10 mouse cellular contexts compared by ENCODE assay signal in the genomic region with DNA sequence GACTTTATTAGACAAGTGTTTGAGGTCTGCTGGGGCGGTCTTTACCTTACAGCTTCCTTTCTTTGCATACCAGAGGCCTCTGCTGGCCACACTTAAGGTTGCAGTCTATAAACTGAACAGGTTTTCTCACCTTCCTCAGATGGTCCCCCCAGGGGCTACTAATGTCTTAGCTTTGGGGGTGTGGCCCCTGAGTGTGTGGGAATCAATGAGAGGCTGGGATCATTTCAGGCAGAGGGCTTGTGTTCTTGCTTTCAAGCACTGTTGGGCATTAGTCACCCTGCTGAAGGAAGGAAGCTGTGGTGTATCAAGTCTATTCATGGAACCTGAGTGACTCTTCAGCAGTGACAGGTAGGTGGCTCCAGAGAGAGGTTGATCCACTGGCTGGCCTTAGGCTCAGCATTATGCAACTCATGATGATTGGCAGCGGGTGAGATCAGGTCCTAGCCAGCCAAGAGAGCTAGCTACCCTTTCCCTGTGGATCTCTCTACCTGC. TPM values are rescaled to one million over a fixed set of nuclear protein-coding genes. Genes with fewer than 3 reads are reported as not detected.
DNase-seq lines count a peak whose midpoint lies in the region; ATAC-seq lines count a peak whose summit lies in the region.
"Had no signal": no experiment of that assay in that cellular context is flagged by ENCODE, and none has a peak within 500 bp of the region (broad histone marks: within the 10 kb centered on the region; RNA-seq: fewer than 3 reads in every experiment).

No protein-coding gene starts in this region.

- no peak for DNase-seq in frontal cortex, postnatal 25 days (ENCODE audit: low spot score in 2 of 2)
- DNase-seq in 416B (ENCODE audit: low read depth): peak; percentile 93
- peak; percentile 64 for DNase-seq in cerebellum, adult 11 months
- DNase-seq in adrenal gland, postnatal 4 days (ENCODE audit: low spot score in 2 of 2): no peak
- DNase-seq in left cerebral cortex, adult 18-20 months (ENCODE audit: low spot score in 2 of 2): no peak

- no peaks in the 10 kb centered on the region for H3K36me3 ChIP-seq in intestine, embryonic 16.5 days (ENCODE audit: control insufficient read depth, insufficient read depth, low read length)
- no peaks in the 10 kb centered on the region for H3K36me3 ChIP-seq in midbrain, embryonic 15.5 days (replicated peaks)
- H3K36me3 ChIP-seq: G1E; neural tube, embryonic 12.5 days had no signal

- no peaks in the 10 kb centered on the region for H3K27me3 ChIP-seq in intestine, embryonic 16.5 days (replicated peaks; ENCODE audit: control insufficient read depth, insufficient read depth, low read length)
- no peaks in the 10 kb centered on the region for H3K27me3 ChIP-seq in midbrain, embryonic 15.5 days (replicated peaks)
- H3K27me3 ChIP-seq: neural tube, embryonic 12.5 days had no signal

- H3K9ac ChIP-seq in intestine, embryonic 16.5 days (ENCODE audit: low read depth, low read length): no peak overlapping the region
- H3K9ac ChIP-seq in midbrain, embryonic 15.5 days: no peak overlapping the region
- H3K9ac ChIP-seq: neural tube, embryonic 12.5 days had no signal

- no peaks in the 10 kb centered on the region for H3K4me1 ChIP-seq in intestine, embryonic 16.5 days (ENCODE audit: control insufficient read depth, insufficient read depth, low read length)
- H3K4me1 ChIP-seq in midbrain, embryonic 15.5 days: no peaks in the 10 kb centered on the region
- H3K4me1 ChIP-seq: neural tube, embryonic 12.5 days had no signal

- no peak overlapping the region for H3K27ac ChIP-seq in intestine, embryonic 16.5 days (ENCODE audit: low read length)
- H3K27ac ChIP-seq in midbrain, embryonic 15.5 days: no peak overlapping the region
- H3K27ac ChIP-seq: neural tube, embryonic 12.5 days had no signal

- H3K4me3 ChIP-seq in intestine, embryonic 16.5 days (ENCODE audit: low read length): no peak overlapping the region
- no peak overlapping the region for H3K4me3 ChIP-seq in midbrain, embryonic 15.5 days
- H3K4me3 ChIP-seq: neural tube, embryonic 12.5 days had no signal

- ATAC-seq in frontal cortex, adult (ENCODE audit: low TSS enrichment): peak; percentile 70; the same call in 1 of the 2 replicates
- peak; percentile 53; the same call in 1 of the 2 replicates for ATAC-seq in intestine, embryonic 16.5 days
- peak; percentile 58; the same call in 1 of the 2 replicates for ATAC-seq in midbrain, embryonic 15.5 days (replicated peaks)

- 43% methylated on average over 2 of the region's 2 CpGs for WGBS in intestine, embryonic 16.5 days
- WGBS in midbrain, embryonic 15.5 days: 46% methylated on average over 2 of the region's 2 CpGs

- no peaks in the 10 kb centered on the region for H3K9me3 ChIP-seq in intestine, embryonic 16.5 days (ENCODE audit: control insufficient read depth, low read length)
- H3K9me3 ChIP-seq in midbrain, embryonic 15.5 days: no peaks in the 10 kb centered on the region
- H3K9me3 ChIP-seq: G1E; neural tube, embryonic 12.5 days had no signal

- no peak overlapping the region for H3K4me2 ChIP-seq in intestine, embryonic 16.5 days (ENCODE audit: low read depth, low read length)
- H3K4me2 ChIP-seq in midbrain, embryonic 15.5 days: no peak overlapping the region
- H3K4me2 ChIP-seq: neural tube, embryonic 12.5 days had no signal

RNA-seq across cellular contexts. Expression of gene Csgalnact2, which starts 39.6 kb away (rescaled TPM):
- polyA plus RNA-seq in intestine, embryonic 16.5 days (2015; fragmentation: Nextera tagmentation; extraction: Ambion mirVana): 8.6 and 9.3 TPM in 2 replicates
- polyA plus RNA-seq in midbrain, embryonic 15.5 days (2015; fragmentation: Nextera tagmentation; extraction: Ambion mirVana): 9.2 and 10.8 TPM in 2 replicates
- 10 to 100 TPM; 19.9 to 22.3 TPM for total RNA-seq in adrenal gland, postnatal 4 days (2021)
- 10 to 100 TPM; 11.0 to 11.6 TPM for total RNA-seq in left cerebral cortex, adult 18-20 months (2021)

Comparison
In these comparisons a context has a peak if more than half of its experiments do, and no peak if none do; other contexts are left out.
1. DNase-seq: peak in 416B (single experiment) and cerebellum, adult 11 months (single experiment); none in frontal cortex, postnatal 25 days (0 of 2), adrenal gland, postnatal 4 days (0 of 2) and left cerebral cortex, adult 18-20 months (0 of 2).
2. Peak in every context shown above with its lines, with median percentiles within 50 percentile points of each other: ATAC-seq.